In genomic region chr13:112152614-112153550, GRCm38 (mm10) we compare ENCODE assay signal across 8 mouse cellular contexts.
A peak's percentile ranks its signal among the peaks of the same experiment; 100 is the strongest.
DNase-seq lines count a peak whose midpoint lies in the region; ATAC-seq lines count a peak whose summit lies in the region.

No protein-coding gene starts in this region.

- WGBS in forebrain, embryonic 11.5 days, result 17% methylated on average over 27 of the region's 27 CpGs
- whole genome bisulfite sequencing in stomach, embryonic 16.5 days, result 15% methylated on average over 27 of the region's 27 CpGs

- H3K36me3 ChIP-seq in forebrain, embryonic 11.5 days (ENCODE audit: control insufficient read depth, insufficient read depth, low read length), result no peaks in the 10 kb centered on the region
- no peaks in the 10 kb centered on the region for H3K36me3 ChIP-seq in stomach, embryonic 16.5 days (ENCODE audit: control insufficient read depth, insufficient read depth, low read length)

- intact Hi-C loops in left cerebral cortex, postnatal 36 days (cut with DNase I), result no loop called here

- H3K4me2 ChIP-seq in forebrain, embryonic 11.5 days (ENCODE audit: low read depth, low read length, severe bottlenecking), result peak overlapping the region; percentile 8; the same call in 1 of the 2 replicates
- H3K4me2 ChIP-seq in stomach, embryonic 16.5 days (ENCODE audit: low read depth, low read length), result peak overlapping the region; percentile 42

- H3K27me3 ChIP-seq in forebrain, embryonic 11.5 days (ENCODE audit: control insufficient read depth, insufficient read depth, low read length), result no peaks in the 10 kb centered on the region
- H3K27me3 ChIP-seq in stomach, embryonic 16.5 days (ENCODE audit: control insufficient read depth, insufficient read depth, low read length), result no peaks in the 10 kb centered on the region

- H3K4me3 ChIP-seq in forebrain, embryonic 11.5 days (ENCODE audit: low read depth, low read length), result no peak overlapping the region
- H3K4me3 ChIP-seq in stomach, embryonic 16.5 days (replicated peaks; ENCODE audit: low read length), result 0 out of 2 replicates have a peak overlapping the region, but pooled peaks have one; percentile 3

- no peaks in the 10 kb centered on the region; the same call in 1 of the 2 replicates for H3K4me1 ChIP-seq in forebrain, embryonic 11.5 days (replicated peaks; ENCODE audit: control insufficient read depth, insufficient read depth, low read length)
- H3K4me1 ChIP-seq in stomach, embryonic 16.5 days (ENCODE audit: control insufficient read depth, insufficient read depth, low read length), result peaks cover 16% of the 10 kb centered on the region

- no peaks in the 10 kb centered on the region for H3K9me3 ChIP-seq in forebrain, embryonic 11.5 days (ENCODE audit: control insufficient read depth, low read length)
- peaks cover 3% of the 10 kb centered on the region; the same call in 1 of the 2 replicates for H3K9me3 ChIP-seq in stomach, embryonic 16.5 days (replicated peaks; ENCODE audit: control insufficient read depth, low read length)

- peak; percentile 69 for ATAC-seq in forebrain, embryonic 11.5 days (replicated peaks; ENCODE audit: low FRiP score)
- ATAC-seq in hematopoietic stem cell, adult 5-6 weeks (replicated peaks in 1 of 2; ENCODE audit: insufficient read depth in 1 of 2, low FRiP score in 2 of 2, low TSS enrichment in 1 of 2, low read depth in 1 of 2, poor library complexity in 2 of 2, severe bottlenecking in 2 of 2), result peak; percentile 37 to 45; a peak in 1 of 4 replicates
- ATAC-seq in megakaryocyte, adult 5-6 weeks (ENCODE audit: poor library complexity, severe bottlenecking), result peak; percentile 49
- peak; percentile 88 for ATAC-seq in stomach, embryonic 16.5 days (ENCODE audit: insufficient read depth, low FRiP score)

- peak; percentile 26 for DNase-seq in right cerebral cortex, postnatal 4 days
- DNase-seq in right cerebral cortex, postnatal 25 days, result no peak
- no peak for DNase-seq in forebrain, embryonic 11.5 days (ENCODE audit: low spot score)
- peak; percentile 40 to 47 for DNase-seq in layer of hippocampus, postnatal 10 days (ENCODE audit: low spot score in 2 of 2)
- no peak for DNase-seq in left cerebral cortex, postnatal 36 days (ENCODE audit: low spot score in 2 of 2)

- H3K27ac ChIP-seq in forebrain, embryonic 11.5 days (ENCODE audit: low read depth, low read length), result no peak overlapping the region
- peak overlapping the region; percentile 57 for H3K27ac ChIP-seq in stomach, embryonic 16.5 days (ENCODE audit: low read length)

- H3K9ac ChIP-seq in forebrain, embryonic 11.5 days (ENCODE audit: low read length), result no peak overlapping the region
- H3K9ac ChIP-seq in stomach, embryonic 16.5 days (ENCODE audit: low read length), result peak overlapping the region; percentile 51

Comparison
In these comparisons a context has a peak if more than half of its experiments do, and no peak if none do; other contexts are left out.
1. DNase-seq: peak in right cerebral cortex, postnatal 4 days (single experiment) and layer of hippocampus, postnatal 10 days (2 of 2); none in right cerebral cortex, postnatal 25 days (single experiment), forebrain, embryonic 11.5 days (single experiment) and left cerebral cortex, postnatal 36 days (0 of 2).
2. Peak in every context shown above with its lines, with median percentiles within 50 percentile points of each other: ATAC-seq.